Comparison of ENCODE assay signal across 25 mouse cellular contexts in genomic region chr7:125217630-125218029, GRCm38 (mm10).
"Had no signal": no experiment of that assay in that cellular context is flagged by ENCODE, and none has a peak within 500 bp of the region (broad histone marks: within the 10 kb centered on the region; RNA-seq: fewer than 3 reads in every experiment).

No protein-coding gene starts in this region.

- H3K27ac ChIP-seq: gastrocnemius, adult 2 months; heart, embryonic 10.5 days; hindbrain, embryonic 10.5 days; hindbrain, embryonic 12.5 days; hindbrain, embryonic 14.5 days; intestine, embryonic 15.5 days; layer of hippocampus, adult 2 months; limb, embryonic 13.5 days; limb, embryonic 15.5 days; liver, embryonic 12.5 days; liver, embryonic 14.5 days had no signal

- DNase-seq: gastrocnemius, adult 2 months; gastrocnemius, postnatal 10 days; gastrocnemius, postnatal 25 days; heart, postnatal 10 days; heart, postnatal 4 days; kidney, adult 18-20 months; kidney, adult 8-10 months; kidney, postnatal 10 days; kidney, postnatal 25 days; kidney, postnatal 4 days; layer of hippocampus, postnatal 36 days had no signal

- H3K36me3 ChIP-seq: heart, embryonic 10.5 days; heart, embryonic 12.5 days; hindbrain, embryonic 10.5 days; hindbrain, embryonic 12.5 days; intestine, embryonic 15.5 days; limb, embryonic 13.5 days; limb, embryonic 15.5 days; liver, embryonic 12.5 days had no signal

- H3K9ac ChIP-seq: heart, embryonic 12.5 days; hindbrain, embryonic 12.5 days; hindbrain, embryonic 14.5 days; intestine, embryonic 15.5 days; limb, embryonic 13.5 days; limb, embryonic 15.5 days; liver, embryonic 12.5 days; liver, embryonic 14.5 days had no signal

- H3K27me3 ChIP-seq: hindbrain, embryonic 12.5 days; intestine, embryonic 15.5 days; limb, embryonic 15.5 days; liver, embryonic 12.5 days had no signal

- H3K9me3 ChIP-seq: heart, embryonic 10.5 days; heart, embryonic 12.5 days; hindbrain, embryonic 10.5 days; hindbrain, embryonic 12.5 days; intestine, embryonic 15.5 days; limb, embryonic 13.5 days; limb, embryonic 15.5 days; liver, embryonic 12.5 days had no signal

- H3K4me1 ChIP-seq: heart, embryonic 10.5 days; heart, embryonic 12.5 days; hindbrain, embryonic 12.5 days; intestine, embryonic 15.5 days; limb, embryonic 13.5 days; limb, embryonic 15.5 days; liver, embryonic 12.5 days had no signal

- H3K4me2 ChIP-seq: heart, embryonic 12.5 days; hindbrain, embryonic 12.5 days; hindbrain, embryonic 14.5 days; intestine, embryonic 15.5 days; limb, embryonic 13.5 days; limb, embryonic 15.5 days; liver, embryonic 12.5 days had no signal

- H3K4me3 ChIP-seq: gastrocnemius, adult 2 months; heart, embryonic 10.5 days; heart, embryonic 12.5 days; hindbrain, embryonic 10.5 days; hindbrain, embryonic 12.5 days; intestine, embryonic 15.5 days; layer of hippocampus, adult 2 months; limb, embryonic 13.5 days; limb, embryonic 15.5 days; liver, embryonic 12.5 days had no signal

- ATAC-seq: hindbrain, embryonic 16.5 days; inflammation-experienced regulatory T-cells, adult 6 months; intestine, embryonic 15.5 days; intestine, postnatal 0 days; liver, embryonic 12.5 days had no signal
